Mouse (Mus musculus): ENCODE results near the gene Topbp1. TPM values are rescaled to one million over a fixed set of nuclear protein-coding genes. Genes with fewer than 3 reads are reported as not detected.
"Not testable (repeated sequence)": the region's sequence is repeated elsewhere in the genome, so short reads cannot be mapped to it uniquely, and the experiment has no call there.

The Topbp1 gene
- polyA plus RNA-seq, 1 experiment, result 2.6 TPM

- no peaks in the 10 kb centered on the region for H3K9me3 ChIP-seq (ENCODE audit: control insufficient read depth, low read length)
- TF ChIP-seq TAL1 (IDR thresholded peaks at IDR 0.05; ENCODE audit: low read length) (no peak), GATA1 (IDR thresholded peaks at IDR 0.05; ENCODE audit: low read length) (no peak)
- H3K36me3 ChIP-seq (ENCODE audit: control insufficient read depth), result peaks cover 100% of the 10 kb centered on the region
- no peak overlapping the region for H3K4me3 ChIP-seq (replicated peaks)
- no peaks in the 10 kb centered on the region for H3K27me3 ChIP-seq (ENCODE audit: control insufficient read depth)
- peaks cover 6% of the 10 kb centered on the region for H3K4me1 ChIP-seq (ENCODE audit: control insufficient read depth)
These were observed 27.6 kb downstream of the Topbp1 start for GRCm38 (mm10) chr9:103332663-103333062.

- H3K27me3 ChIP-seq (ENCODE audit: control insufficient read depth), result no peaks in the 10 kb centered on the region
- H3K4me3 ChIP-seq (replicated peaks), result no peak overlapping the region
- H3K9me3 ChIP-seq (ENCODE audit: control insufficient read depth, low read length), result no peaks in the 10 kb centered on the region
- no peaks in the 10 kb centered on the region for H3K4me1 ChIP-seq (ENCODE audit: control insufficient read depth)
- TF ChIP-seq TAL1 (IDR thresholded peaks at IDR 0.05; ENCODE audit: low read length) (no peak), GATA1 (IDR thresholded peaks at IDR 0.05; ENCODE audit: low read length) (no peak)
- peaks cover 96% of the 10 kb centered on the region for H3K36me3 ChIP-seq (ENCODE audit: control insufficient read depth)
These were observed 31.9 kb downstream of the Topbp1 start for GRCm38 (mm10) chr9:103336912-103337311.

GRCm38 (mm10) chr9:103347045-103347444 is 42.0 kb downstream of the Topbp1 start:
- H3K4me1 ChIP-seq (ENCODE audit: control insufficient read depth), result peaks cover 7% of the 10 kb centered on the region
- H3K36me3 ChIP-seq (ENCODE audit: control insufficient read depth), result peaks cover 100% of the 10 kb centered on the region
- H3K9me3 ChIP-seq (ENCODE audit: control insufficient read depth, low read length), result no peaks in the 10 kb centered on the region
- no peak overlapping the region for H3K4me3 ChIP-seq (replicated peaks)
- H3K27me3 ChIP-seq (ENCODE audit: control insufficient read depth), result no peaks in the 10 kb centered on the region
- no peak for TF ChIP-seq GATA1 (IDR thresholded peaks at IDR 0.05; ENCODE audit: low read length)
- TF ChIP-seq TAL1 (IDR thresholded peaks at IDR 0.05; ENCODE audit: low read length), result no peak

GRCm38 (mm10) chr9:103347996-103348490 is 43.0 kb downstream of the Topbp1 start:
- H3K27me3 ChIP-seq (ENCODE audit: control insufficient read depth), result no peaks in the 10 kb centered on the region
- no peak for TF ChIP-seq TAL1 (IDR thresholded peaks at IDR 0.05; ENCODE audit: low read length)
- H3K9me3 ChIP-seq (ENCODE audit: control insufficient read depth, low read length), result no peaks in the 10 kb centered on the region
- H3K4me3 ChIP-seq (replicated peaks), result no peak overlapping the region
- peaks cover 99% of the 10 kb centered on the region for H3K36me3 ChIP-seq (ENCODE audit: control insufficient read depth)
- peaks cover 7% of the 10 kb centered on the region for H3K4me1 ChIP-seq (ENCODE audit: control insufficient read depth)

- no peak for TF ChIP-seq GATA1 (IDR thresholded peaks at IDR 0.05; ENCODE audit: low read length)
- TF ChIP-seq TAL1 (IDR thresholded peaks at IDR 0.05; ENCODE audit: low read length), result no peak
These were observed 43.8 kb downstream of the Topbp1 start for GRCm38 (mm10) chr9:103348791-103349190.

GRCm38 (mm10) chr9:103353500-103354260 is 48.7 kb downstream of the Topbp1 start:
- Histone ChIP-seq H3K4me1 (ENCODE audit: control insufficient read depth) (peaks cover 12% of the 10 kb centered on the region), H3K36me3 (ENCODE audit: control insufficient read depth) (peaks cover 88% of the 10 kb centered on the region)
- not testable (repeated sequence) for H3K27me3 ChIP-seq (ENCODE audit: control insufficient read depth); H3K4me3 ChIP-seq (replicated peaks); H3K9me3 ChIP-seq (ENCODE audit: control insufficient read depth, low read length)

More at GRCm38 (mm10) chr9:103348791-103349190, 43.8 kb downstream of the Topbp1 start:
- Histone ChIP-seq H3K4me3 (replicated peaks) (no peak overlapping the region), H3K36me3 (ENCODE audit: control insufficient read depth) (peaks cover 98% of the 10 kb centered on the region), H3K9me3 (ENCODE audit: control insufficient read depth, low read length) (no peaks in the 10 kb centered on the region), H3K27me3 (ENCODE audit: control insufficient read depth) (no peaks in the 10 kb centered on the region), H3K4me1 (ENCODE audit: control insufficient read depth) (peaks cover 7% of the 10 kb centered on the region)

GRCm38 (mm10) chr9:103357893-103358292 is 52.9 kb downstream of the Topbp1 start:
- Histone ChIP-seq H3K4me1 (ENCODE audit: control insufficient read depth) (peaks cover 22% of the 10 kb centered on the region), H3K27me3 (ENCODE audit: control insufficient read depth) (no peaks in the 10 kb centered on the region), H3K9me3 (ENCODE audit: control insufficient read depth, low read length) (no peaks in the 10 kb centered on the region), H3K4me3 (replicated peaks) (no peak overlapping the region), H3K36me3 (ENCODE audit: control insufficient read depth) (peaks cover 87% of the 10 kb centered on the region)
- TF ChIP-seq GATA1 (IDR thresholded peaks at IDR 0.05; ENCODE audit: low read length), result no peak

- Histone ChIP-seq H3K9me3 (ENCODE audit: control insufficient read depth, low read length) (no peaks in the 10 kb centered on the region), H3K36me3 (ENCODE audit: control insufficient read depth) (peaks cover 89% of the 10 kb centered on the region)
- no peak for TF ChIP-seq TAL1 (IDR thresholded peaks at IDR 0.05; ENCODE audit: low read length)
- TF ChIP-seq GATA1 (IDR thresholded peaks at IDR 0.05; ENCODE audit: low read length), result no peak
These were observed 53.5 kb downstream of the Topbp1 start for GRCm38 (mm10) chr9:103358545-103358944.

GRCm38 (mm10) chr9:103360642-103361041 is 55.6 kb downstream of the Topbp1 start:
- Histone ChIP-seq H3K36me3 (ENCODE audit: control insufficient read depth) (peaks cover 78% of the 10 kb centered on the region), H3K4me1 (ENCODE audit: control insufficient read depth) (peaks cover 45% of the 10 kb centered on the region), H3K4me3 (replicated peaks) (no peak overlapping the region), H3K9me3 (ENCODE audit: control insufficient read depth, low read length) (no peaks in the 10 kb centered on the region; the same call in 1 of the 2 replicates), H3K27me3 (ENCODE audit: control insufficient read depth) (no peaks in the 10 kb centered on the region)
- TF ChIP-seq GATA1 (IDR thresholded peaks at IDR 0.05; ENCODE audit: low read length) (no peak), TAL1 (IDR thresholded peaks at IDR 0.05; ENCODE audit: low read length) (no peak)

More at GRCm38 (mm10) chr9:103358545-103358944, 53.5 kb downstream of the Topbp1 start:
- no peaks in the 10 kb centered on the region for H3K27me3 ChIP-seq (ENCODE audit: control insufficient read depth)
- H3K4me3 ChIP-seq (replicated peaks), result no peak overlapping the region
- peaks cover 28% of the 10 kb centered on the region for H3K4me1 ChIP-seq (ENCODE audit: control insufficient read depth)

Data from erythroblast, embryonic 14.5 days (primary cell).